Mouse (Mus musculus): ENCODE results near the gene Rmi2.
"Not testable (repeated sequence)": the region's sequence is repeated elsewhere in the genome, so short reads cannot be mapped to it uniquely, and the experiment has no call there.

Gene Rmi2

DNA sequence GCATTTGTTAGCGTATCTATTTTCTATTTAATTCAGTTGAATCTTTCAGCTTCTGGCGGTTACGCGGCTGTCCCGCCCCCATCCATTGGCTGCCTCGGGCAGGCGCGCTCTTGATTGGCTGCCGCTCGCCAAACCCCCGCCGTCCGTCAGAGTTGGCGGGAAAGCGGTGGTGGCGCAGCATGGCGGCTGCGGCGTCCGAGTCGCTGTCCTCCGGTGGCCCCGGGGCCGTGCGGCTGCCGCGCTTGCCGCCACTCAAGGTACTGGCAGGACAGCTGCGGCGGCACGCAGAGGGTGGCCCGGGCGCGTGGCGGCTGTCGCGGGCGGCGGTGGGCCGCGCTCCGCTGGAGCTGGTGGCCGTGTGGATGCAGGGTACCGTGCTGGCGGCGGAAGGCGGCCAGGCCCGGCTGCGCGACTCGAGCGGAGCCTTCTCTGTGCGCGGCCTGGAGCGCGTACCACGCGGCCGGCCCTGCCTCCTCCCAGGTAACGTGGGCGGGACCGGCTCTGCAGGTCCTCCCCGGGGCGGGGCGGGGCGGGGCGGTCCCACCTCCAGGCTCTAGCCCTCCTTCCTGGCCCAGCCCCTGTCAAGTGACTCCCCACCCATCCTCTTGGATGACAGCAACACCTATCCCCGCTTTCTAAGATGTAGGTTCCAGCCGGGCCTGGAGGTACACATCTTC, at the start of gene Rmi2:
TSS of gene Rmi2 (plus strand) at position 149 of the 677 bp plus-strand sequence.
- in situ Hi-C loops (cut with MboI, MseI): loop anchor here (10.0 kb wide), 1 partner anchor 50 kb away; the partner anchor contains the start of genes Socs1 and Tnp2

DNA sequence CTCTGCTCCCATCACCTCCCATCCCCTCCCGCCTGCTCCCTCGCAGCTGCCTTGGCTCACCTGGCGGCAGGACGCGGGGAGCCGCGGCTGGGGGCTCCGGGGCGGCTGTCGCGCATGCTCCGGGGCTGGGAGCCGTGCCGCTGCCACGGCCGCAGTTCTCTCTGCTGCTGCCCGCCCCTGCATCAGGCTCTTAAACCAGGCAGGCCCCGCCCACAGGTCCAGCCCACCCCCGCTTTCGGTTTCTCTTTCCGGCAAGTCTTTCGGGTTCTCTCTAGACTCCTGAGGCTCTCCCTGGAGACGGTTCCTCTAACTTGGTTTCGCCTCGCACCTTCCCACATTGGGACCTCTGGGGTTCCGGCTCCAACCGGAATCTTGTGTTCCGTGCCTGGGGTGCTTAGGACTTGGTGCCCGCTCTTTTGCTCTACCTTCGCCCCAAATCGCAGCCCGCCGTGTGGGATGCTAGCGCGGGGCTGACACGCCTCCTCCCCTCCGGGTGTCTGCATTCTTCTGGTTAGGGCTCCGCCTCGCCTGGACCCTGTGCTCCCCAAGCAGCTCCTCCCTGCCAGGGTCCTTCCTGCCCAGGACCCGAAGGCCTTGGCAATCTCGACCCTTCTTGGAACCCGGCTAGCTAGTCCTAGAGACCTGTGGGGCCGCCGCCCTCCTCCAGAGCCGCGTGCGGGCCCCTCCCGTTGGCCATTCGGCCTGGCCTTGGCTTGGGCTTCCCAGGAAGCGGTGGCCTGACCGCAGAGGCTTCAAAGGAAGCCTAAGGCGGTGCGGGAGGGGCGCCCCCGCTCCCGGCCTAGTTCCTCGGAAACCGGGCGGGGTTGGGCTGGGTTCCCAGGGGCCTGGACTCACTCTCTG, 49.3 kb upstream of the Rmi2 start, which contains the start of gene Socs1:
TSS of gene Socs1 (minus strand) at position 166 of the 861 bp plus-strand sequence.
- in situ Hi-C loops (cut with MboI, MseI): loop anchor here (5.0 to 10.0 kb wide), 2 partner anchors 49 to 218 kb away; partner anchors contain the start of gene Rmi2

DNA sequence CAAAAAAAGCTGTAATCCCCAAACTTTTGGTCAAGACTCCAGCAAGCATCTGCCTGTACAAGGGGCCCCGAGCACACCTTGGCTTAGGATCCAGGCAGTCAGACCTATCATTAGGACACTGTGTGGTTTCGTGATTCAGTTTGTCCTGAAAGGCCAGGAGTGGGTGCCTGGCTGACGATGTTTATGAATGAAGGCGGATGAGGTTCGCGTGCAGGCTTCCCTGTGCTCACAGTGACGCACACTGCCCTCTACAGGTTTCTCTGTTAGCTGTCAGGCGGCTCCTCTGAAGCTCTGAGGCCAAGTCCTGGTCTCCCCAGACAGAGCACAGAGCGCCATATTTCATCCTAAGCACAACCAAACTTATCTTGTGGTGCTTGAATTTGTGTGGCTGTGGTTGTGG, 48.6 kb upstream of the Rmi2 start:
- in situ Hi-C loops (cut with MboI, MseI): loop anchor here (5.0 to 10.0 kb wide), 2 partner anchors 49 to 219 kb away; partner anchors contain the start of gene Rmi2

DNA sequence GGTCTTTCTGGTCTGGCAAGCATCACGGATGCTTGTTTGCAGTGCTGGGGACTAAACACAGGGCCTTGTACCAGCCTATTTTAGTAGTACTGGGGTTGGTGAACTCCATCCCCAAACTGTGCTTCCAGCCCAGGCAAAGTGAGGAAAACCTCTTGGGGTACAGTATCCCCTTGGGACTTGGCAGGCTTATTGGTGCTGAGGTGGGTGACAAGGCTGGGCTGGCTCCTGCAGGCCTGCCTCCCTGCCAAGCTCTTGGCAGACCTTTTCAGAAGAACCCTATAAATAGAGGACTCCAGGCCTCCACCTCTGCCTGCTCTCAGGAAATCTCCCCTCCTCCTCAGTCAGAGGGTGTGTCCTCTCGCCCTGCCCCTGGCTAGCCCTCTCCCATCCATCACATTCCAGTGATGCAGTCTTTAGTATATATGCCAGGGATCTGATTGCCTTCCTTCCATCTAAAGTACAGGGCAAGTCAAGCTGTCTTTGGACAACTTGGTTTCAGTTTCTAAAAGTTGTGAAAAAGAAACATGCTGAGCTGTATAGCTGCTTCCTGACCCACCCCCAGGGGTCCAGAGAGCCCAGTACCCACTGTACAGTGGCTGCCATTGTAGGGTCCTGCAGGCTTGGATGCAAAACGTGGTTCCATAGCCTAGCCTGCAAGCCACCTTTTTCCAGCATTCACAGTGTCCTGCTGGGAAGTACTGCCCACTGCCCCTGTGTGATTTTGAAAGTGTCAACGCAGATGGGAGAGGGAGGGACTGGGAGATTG, 47.9 kb upstream of the Rmi2 start:
- in situ Hi-C loops (cut with MboI, MseI): loop anchor here (5.0 to 10.0 kb wide), 2 partner anchors 48 to 220 kb away; partner anchors contain the start of gene Rmi2

DNA sequence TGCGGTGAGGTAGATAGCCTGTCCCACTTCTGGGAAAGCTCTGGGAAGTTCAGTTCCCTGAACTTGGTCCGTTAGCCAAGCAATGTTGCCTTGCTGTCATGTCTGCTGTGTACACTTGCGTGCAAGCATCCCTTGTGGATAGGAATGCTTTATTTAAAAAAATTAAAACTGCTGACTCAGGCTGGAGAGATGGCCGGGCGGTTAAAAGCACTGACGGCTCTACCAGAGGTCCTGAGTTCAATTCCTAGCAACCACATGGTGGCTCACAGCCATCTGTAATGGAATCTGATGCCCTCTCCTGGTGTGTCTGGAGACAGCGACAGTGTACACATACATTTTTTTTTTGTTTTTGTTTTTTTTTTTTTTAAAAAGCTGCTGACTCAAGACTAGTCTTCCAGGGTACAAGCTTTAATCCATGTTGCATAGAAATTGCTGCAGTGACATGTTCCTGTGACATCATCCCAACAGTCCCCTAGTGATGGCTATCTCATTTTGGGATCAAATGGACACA, 47.3 kb upstream of the Rmi2 start:
- in situ Hi-C loops (cut with MboI, MseI): loop anchor here (5.0 to 10.0 kb wide), 2 partner anchors 47 to 220 kb away; partner anchors contain the start of gene Rmi2

DNA sequence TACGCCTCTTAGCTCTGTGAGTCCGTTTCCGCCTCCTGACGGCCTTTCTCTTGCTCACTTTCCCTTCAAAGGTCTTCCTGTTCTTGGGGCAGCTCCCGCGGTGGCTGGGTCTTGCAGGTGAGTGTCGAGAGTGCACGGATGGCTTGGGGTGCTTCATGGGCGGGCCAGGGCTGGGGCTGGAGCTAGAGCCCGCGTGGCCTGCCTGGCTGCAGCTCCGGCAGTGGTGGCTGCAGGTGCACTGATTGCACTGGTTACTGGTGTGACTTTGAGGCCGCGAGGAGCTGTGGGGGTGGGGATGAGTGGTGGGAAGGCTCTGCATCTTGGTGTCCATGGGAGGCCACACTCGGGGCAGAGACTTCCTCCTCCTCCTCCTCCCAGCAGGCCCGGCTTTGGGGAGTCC, 46.6 kb upstream of the Rmi2 start, which contains the start of gene Tnp2:
TSS of gene Tnp2 (minus strand) at position 390 of the 400 bp plus-strand sequence.
- in situ Hi-C loops (cut with MboI, MseI): loop anchor here (5.0 to 10.0 kb wide), 2 partner anchors 47 to 221 kb away; partner anchors contain the start of gene Rmi2

DNA sequence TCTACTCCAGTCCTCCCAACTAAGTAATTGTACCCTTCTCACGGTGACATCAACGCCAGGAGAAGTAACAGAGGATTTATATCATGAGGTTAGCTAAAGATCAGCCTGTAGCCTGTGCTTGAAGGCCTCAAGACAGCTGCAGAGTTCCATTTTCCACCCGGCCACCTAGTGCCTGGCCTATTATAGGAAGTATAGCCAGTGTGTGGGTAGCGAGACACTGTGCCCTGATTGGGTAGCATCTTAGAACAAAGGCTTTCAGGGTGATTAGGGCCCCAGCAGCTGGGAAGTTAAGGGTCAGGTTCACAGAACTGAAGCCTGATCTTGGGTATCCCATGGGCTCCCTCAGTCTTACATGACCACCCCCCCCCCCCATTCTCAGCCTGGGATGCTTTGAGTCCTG, 46.0 kb upstream of the Rmi2 start:
- in situ Hi-C loops (cut with MboI, MseI): loop anchor here (5.0 to 10.0 kb wide), 2 partner anchors 46 to 222 kb away; partner anchors contain the start of gene Rmi2

DNA sequence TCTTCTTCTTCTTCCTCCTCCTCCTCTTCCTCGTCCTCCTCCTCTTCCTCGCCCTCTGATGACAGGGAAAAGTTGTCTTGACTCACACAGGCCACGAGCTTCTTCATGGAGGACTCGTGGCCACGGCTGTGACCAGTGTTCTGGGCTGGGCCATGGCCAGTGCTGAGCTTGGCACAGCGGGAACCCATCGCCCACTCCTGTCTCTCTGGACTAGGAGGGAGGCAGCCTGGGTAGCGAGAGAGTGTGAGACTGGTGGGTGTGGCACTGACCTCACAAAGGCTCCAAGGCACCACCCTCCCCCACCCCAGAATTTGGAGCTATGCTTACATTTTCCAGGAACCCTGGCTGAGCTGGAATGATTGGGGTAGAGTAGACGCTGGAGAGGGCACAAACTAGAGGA, 44.2 kb upstream of the Rmi2 start, which contains the start of gene Prm3:
TSS of gene Prm3 (minus strand) at position 213 of the 400 bp plus-strand sequence.
- in situ Hi-C loops (cut with MboI, MseI): loop anchor here (5.0 kb wide), 1 partner anchor 77 kb away; no protein-coding TSS in a partner anchor

DNA sequence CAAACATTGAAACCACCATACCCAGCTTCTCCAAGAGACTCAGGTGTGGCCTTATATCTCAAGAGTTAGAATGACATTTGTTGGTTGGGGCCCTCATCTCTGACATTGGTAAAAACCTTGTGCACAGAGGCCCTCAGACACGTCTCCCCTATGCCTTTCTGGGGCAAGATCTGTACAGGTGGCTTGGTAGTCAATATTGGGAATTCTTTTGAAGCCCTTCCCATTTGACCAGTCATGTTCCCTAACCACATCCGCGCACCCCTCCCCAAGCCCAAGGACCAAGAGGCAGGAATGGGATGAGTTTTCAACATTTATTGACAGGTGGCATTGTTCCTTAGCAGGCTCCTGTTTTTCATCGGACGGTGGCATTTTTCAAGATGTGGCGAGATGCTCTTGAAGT, 38.8 kb upstream of the Rmi2 start, which contains the start of gene Prm2:
TSS of gene Prm2 (minus strand) at position 101 of the 400 bp plus-strand sequence.
- in situ Hi-C loops (cut with MboI, MseI): no loop called here

DNA sequence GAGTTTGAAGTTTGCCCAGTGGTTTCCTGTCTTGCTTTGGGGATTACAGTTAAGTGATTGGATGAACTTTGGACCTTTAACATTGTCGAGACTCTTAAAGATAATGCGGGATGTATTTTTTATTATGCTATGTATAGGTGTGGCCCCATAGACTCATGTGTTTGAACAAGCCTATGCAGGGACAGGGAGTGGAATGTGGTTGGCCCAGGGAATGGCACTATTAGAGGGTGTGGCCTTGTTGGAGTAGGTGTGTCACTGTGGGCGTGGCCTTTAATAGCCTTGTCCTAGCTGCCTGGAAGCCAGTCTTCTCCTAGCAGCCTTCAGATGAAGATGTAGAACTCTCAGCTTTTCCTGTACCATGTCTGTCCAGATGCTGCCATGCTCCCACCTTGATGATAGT, 32.4 kb upstream of the Rmi2 start:
- in situ Hi-C loops (cut with MboI, MseI): not testable (repeated sequence)

DNA sequence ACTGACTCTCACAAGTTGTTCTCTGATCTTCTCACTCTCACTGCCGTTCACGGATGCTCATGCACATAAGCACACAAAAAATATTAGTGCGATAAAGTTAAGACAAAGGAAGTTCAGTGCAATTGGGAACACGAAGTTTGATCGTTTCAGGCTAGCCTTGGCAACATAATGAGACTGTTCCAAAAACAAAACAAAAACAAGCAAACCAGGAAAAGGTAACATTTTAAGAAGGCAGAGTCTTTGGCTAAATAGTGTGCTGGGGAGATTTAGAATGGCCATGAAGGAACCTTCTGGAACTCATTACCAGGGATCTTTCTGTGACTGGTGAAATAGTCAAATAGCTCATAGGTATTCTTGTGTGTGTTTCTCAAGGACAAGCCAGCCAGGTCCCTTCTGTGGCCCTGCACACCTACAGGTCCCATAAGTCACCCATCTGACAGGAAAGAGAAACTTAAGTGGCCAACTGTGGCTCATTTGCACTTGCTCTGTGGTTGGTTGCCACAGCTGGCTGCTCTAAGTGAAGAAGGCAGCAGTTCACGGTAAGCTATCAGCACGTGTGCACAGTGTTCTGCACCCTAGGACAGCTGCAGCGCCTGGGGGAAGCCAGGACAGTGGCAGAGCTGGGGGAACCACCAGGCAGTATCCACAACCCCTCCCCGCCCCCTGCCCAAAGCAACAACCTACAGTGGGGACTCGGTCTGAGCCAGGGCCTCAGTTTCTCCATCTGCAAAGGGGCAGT, 28.9 kb upstream of the Rmi2 start, which contains the start of gene Prm1:
TSS of gene Prm1 (minus strand) at position 51 of the 739 bp plus-strand sequence.
- in situ Hi-C loops (cut with MboI, MseI): no loop called here

DNA sequence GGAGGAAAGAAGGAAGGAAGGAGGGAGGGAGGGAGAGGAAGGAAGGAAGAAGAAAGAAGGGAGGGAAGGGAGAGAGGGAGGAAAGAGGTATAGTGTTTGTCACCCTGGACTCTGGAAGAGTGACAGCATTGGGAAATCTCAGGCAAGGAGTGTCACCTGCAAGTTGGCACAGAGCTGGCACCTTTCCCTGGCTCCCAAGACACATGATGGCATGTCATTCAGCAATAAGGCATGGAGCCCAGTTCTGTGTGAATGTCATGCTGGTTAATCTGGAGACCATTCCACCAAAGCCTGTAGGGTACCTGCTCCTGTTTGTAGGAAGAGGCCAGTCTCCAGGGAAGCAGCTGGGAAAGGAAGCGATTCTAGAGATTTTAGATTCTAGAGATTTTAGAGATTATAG, 24.5 kb upstream of the Rmi2 start:
- in situ Hi-C loops (cut with MboI, MseI): no loop called here

DNA sequence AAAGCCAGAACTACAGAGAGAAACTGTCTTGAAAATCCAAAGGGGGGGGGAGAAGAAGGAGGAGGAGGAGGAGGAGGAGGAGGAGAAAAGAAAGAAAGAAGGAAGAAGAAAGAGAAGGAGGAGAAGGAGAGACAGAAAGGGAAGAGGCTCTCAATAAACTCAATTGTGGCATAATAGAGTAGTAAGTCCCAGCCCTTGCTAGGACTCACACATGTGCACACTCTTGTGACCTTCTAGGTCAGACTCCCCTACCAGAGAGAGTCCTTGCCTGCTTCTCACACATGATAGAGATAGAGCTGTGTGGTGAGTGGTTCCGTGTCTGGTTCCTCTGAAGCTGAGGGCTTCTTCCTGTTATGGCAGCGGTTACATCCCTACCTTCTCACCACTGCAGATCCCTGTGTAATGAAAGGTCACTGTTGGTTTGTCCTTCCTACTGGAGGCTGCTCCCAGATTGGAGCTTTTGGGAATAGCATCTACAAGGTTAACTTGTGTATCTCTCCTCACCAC, 21.9 kb upstream of the Rmi2 start, which contains the start of gene Gm11172:
TSS of gene Gm11172 (plus strand) at position 51 of the 507 bp plus-strand sequence.
- in situ Hi-C loops (cut with MboI, MseI): no loop called here

DNA sequence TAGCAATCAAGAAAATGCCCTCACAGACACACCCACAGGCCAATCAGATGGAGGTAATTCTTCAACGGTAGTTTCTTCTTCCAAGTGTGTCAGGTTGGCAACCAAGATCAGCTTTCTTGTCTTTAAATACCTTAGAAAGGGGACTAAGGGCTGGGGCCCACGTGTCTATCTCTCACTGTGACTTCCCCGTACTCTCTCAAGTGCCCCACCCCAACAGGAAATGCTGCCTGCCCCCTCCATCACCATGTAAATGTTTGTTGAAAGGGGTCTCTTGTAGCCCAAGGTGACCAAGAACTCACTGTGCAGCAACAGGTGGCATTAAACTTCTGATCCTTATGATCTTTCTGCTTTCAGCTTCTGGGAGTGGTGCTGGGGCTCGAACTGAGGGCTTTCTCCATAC, 21.1 kb upstream of the Rmi2 start:
- in situ Hi-C loops (cut with MboI, MseI): no loop called here

DNA sequence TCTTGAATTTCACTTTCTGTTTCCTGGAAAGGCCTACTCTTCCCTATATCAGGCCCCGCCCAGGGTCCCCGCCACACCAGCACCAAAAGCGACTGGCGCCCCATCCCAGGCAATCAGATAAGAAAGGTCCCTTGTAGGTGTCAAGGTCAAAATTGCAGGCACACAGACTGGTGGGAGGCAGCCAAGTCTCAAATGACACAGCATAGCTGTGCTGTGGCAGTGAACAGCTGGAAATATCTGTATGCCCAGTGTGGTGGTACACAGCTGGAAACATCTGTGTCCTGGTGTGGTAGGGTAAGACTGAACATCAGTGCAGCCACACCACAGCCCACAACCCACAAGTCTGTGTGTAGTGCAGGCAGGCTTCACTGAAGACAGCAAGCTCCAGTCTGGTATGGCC, 20.0 kb upstream of the Rmi2 start:
- in situ Hi-C loops (cut with MboI, MseI): no loop called here

DNA sequence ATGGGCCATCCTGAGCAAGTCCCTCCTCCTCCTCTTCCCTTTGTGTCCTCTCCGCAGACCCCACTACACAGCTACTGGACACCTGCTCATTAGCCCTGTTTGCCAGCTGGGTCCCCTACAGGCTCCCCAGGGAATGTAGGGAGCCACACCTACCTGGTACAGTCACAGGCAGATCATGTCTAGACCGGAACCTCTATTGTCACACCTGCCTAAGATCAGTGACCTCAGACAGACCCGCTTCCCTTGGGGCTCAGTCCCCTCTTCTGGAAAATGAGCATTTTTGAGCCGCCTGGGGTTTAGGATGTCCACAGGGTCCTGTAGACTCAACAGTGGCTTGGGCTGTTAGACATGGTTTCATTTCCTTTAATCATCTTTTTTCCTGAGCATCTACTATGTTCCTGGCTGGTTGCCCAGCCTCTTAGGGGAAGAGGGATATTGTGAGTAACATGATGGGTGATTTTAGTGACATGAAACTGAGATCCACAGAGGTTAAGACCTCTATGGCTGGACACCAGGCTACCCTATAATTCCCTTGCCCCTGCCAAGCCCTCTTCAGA, 16.2 kb upstream of the Rmi2 start:
- in situ Hi-C loops (cut with MboI, MseI): no loop called here

DNA sequence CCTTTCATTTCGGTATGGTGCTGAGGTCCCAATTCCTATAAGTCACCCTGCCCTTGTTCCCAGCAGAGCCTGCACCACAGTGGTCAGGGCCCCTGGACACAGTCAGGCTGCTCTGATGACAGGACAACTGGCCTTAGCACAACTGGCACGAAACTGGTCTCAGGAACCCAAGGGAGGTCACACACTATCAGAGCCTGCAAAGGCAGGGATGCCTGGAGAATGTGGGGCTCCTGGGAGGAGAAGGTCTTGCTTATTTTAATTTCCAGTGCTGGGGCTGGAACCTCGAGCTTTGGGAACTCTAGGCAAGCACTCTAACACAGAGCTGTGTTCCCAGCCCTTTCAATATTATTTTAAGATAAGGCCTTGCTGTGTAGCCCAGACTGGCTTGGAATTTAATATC, 14.9 kb upstream of the Rmi2 start:
- in situ Hi-C loops (cut with MboI, MseI): no loop called here

DNA sequence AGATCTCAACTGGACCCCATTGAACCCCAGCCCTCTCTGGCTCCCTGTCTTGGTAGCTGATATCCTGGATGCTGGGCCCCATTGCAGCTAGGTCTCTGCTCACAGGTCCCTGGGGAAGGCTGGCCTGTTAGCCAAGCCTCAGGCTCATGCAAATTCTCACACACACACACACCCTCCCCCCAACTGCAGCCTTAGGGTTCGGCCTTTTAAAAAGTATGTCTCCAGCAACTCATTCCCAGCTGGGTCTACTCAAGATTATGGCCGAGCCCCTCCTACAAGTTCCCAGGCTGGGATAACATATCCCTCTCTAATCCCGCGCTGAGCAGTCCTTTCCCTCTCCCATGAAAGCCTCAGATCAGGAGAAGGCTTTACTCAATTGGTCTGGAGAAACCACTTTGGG, 13.5 kb upstream of the Rmi2 start:
- in situ Hi-C loops (cut with MboI, MseI): no loop called here

DNA sequence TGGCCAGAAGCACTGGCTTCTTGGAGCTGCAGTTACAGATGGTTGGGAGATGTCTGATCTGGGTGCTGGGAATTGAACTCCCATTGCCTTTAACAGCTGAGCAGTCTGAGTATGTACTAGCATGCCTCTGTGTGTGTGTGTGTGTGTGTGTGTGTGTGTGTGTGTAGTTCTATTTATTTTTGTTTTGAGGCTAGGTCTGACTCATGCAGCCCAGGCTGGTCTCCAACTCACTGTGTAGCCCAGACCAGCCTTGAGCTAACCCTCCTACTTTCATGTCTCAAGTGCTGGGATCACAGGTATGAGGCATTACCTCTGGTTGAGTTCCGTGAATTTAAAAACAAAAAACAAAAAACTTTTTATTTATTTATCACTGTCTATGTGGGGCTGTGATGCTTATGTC, 10.3 kb upstream of the Rmi2 start:
- in situ Hi-C loops (cut with MboI, MseI): no loop called here

All from regulatory T cell (primary cell).